Mouse (Mus musculus): Measurements from ENCODE around the gene S100a1.

Gene S100a1

GRCm38 (mm10) chr3:90509747-90510123, 4.5 kb downstream of the S100a1 start:
- DNase-seq (ENCODE audit: low spot score) = no peak

- peak; percentile 99 for DNase-seq (ENCODE audit: low spot score)
Measured at GRCm38 (mm10) chr3:90508950-90509746, 5.0 kb downstream of the S100a1 start, which contains the start of gene Chtop. TSS of gene Chtop (minus strand) at chr3:90509498.

- no peak for DNase-seq (ENCODE audit: low spot score)
Measured at GRCm38 (mm10) chr3:90508287-90508949, 5.8 kb downstream of the S100a1 start.

GRCm38 (mm10) chr3:90506362-90506761, 7.8 kb downstream of the S100a1 start:
- DNase-seq (ENCODE audit: low spot score) = no peak

GRCm38 (mm10) chr3:90505216-90505615, 9.0 kb downstream of the S100a1 start:
- DNase-seq (ENCODE audit: low spot score) = no peak

DNA sequence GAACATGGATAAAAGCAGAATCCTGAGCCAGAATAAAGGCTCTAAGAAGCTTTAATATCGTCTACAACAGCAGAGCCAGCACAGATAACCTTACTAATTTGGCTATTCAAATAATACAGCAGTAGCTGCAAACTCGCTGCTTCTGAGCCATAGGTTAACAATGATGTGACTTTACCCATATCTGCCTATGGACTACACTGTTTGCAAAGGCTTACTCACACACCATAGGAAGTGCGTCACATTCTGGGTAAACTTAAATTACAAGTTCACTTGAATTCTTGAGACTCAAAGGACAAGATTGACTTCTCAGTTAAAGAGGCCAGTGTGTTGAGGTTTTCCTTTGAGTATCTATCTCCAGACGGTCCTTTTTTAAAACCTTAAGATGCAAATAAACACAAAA, 10.7 kb downstream of the S100a1 start:
- no peak for DNase-seq (ENCODE audit: low spot score)

DNA sequence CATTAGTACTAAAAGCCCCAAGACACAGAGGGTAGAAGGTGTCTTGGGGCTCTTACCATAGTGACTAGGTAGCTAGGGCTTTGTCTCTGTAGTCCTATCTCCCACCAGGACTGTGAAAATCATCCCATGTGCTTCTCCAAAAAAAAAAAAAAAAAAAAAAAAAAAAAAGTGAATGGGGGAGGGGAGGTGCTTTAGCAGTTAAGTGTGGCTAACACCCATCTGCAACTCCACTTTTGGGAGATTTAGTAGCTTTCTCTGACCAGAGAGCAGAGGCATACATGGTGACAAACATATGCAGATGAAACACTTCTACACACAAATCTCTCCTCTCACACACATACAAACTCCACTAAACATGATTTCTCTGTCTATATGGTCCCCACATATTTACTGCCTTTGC, 16.6 kb downstream of the S100a1 start:
- no peak for DNase-seq (ENCODE audit: low spot score)

- no peak for DNase-seq (ENCODE audit: low spot score)
Measured at GRCm38 (mm10) chr3:90495850-90496525, 18.2 kb downstream of the S100a1 start.

DNA sequence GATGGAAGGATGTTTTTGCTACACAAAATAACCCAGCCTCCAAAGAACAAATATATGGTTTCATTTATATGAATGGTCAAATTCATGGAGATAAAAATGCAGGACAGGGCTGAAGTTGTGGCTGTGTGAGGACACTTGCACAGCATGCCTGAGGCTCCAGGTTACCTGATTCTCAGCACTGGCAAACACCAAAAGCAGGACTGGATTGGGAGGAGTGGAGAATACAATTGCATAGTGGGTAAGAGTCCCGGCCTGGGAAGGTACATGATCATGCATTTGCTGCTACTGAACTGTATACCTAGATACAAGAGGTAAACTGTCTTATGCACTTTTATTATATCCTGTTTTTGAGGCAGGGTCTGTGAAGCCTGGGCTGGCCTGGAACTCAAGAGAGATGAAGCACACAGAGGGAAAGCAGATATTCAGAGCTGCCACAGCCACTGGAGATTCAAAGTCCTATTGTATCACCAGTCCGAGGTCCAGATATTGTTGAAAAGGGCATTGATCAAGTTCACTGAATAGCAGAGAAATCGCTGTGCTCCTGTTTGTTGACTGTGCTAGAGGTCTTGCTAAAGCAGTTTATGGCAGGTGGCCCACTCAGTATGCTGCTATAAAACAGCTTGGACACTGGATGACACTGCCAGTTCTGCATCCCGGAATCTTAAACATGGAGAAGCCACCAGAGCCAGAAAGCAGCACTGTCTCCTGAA, 20.2 kb downstream of the S100a1 start:
- no peak for DNase-seq (ENCODE audit: low spot score)

GRCm38 (mm10) chr3:90491350-90491749, 22.8 kb downstream of the S100a1 start:
- DNase-seq (ENCODE audit: low spot score) = peak; percentile 47

DNA sequence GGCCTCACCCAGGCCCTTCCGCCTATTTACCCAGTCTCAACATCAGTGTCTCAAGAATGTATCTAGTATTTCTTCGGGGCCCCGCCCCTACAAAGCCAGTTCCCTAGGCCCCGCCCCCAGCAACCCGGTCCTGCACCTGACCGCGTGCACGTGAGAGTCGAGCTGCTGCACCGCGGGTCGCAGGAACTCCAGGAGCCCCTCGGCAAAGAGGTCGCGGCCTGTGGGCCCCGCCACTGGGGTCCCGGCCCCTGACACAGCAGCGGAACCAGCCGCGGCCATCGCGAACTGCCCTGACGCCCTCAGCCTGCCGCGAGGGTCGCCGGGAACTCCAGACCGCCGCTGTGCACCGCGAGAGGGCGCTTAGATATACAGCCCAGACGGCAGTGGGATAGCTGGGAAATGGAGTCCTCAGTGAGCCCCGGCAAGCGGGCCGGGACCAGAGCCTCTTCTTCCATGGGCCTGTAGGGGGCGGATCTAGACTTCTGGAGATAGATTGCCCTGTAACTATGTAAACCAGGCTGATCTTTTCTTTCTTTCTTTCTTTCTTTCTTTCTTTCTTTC, 23.4 kb downstream of the S100a1 start, which contains the start of gene Snapin:
Gene Snapin, minus strand, starts transcription at position 338 of the 561 bp plus-strand sequence.
- DNase-seq (ENCODE audit: low spot score) = peak; percentile 97

GRCm38 (mm10) chr3:90488576-90488975, 25.6 kb downstream of the S100a1 start:
- DNase-seq (ENCODE audit: low spot score) = no peak

DNA sequence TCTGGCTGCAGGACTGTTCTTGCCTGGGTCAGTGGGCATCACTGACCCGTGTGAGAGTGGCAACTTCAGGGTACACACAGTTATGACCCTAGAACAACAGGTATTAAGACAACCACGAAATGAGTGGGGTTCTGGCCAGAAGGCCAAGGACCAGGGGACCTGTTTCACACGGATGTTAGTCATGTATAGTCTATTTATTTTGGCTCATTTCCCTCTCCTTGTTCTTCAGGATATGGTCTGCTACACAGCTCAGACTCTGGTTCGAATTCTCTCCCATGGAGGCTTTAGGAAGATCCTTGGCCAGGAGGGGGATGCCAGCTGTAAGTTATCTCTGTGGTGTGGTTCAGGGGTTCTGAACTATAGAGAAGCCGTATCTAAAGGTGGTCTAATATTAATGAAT, 27.2 kb downstream of the S100a1 start:
- DNase-seq (ENCODE audit: low spot score) = no peak

DNA sequence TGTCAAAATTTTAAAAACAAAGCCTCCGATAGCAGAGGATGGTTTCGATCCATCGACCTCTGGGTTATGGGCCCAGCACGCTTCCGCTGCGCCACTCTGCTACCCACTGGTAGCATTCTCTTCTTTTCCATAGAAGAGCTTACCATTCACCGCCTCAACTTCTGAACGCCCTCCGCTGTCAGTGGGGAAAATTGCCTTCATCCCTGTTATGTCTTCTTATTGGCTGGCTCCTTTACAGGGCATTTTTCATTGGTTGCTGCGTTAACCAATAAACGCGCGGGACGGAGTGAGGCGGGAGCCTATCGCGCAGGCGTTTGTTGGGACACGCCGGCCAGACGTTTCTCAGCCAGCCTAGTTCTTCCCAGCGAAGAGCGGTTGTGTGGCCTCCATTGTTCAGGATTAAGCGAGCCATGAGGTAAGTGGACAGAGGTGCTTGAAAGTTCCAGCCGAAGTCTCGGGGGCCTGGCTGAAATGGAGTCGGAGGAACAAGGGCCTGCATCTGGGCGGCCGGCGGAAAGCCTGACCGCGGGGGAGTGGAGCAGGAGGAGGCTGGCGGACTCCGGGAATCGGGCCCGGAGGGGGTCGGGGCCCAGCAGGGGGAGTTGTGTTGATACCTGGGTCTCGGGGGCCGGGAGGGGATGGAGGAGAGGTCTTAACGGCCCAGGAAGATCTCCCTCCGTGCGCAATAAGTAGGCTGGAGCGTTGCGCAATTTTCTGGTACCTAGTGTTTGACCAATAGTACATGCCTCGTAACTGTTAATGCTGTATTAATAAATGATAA, 38.2 kb downstream of the S100a1 start, which contains the start of gene Ilf2:
Gene Ilf2, plus strand, starts transcription at position 296 of the 781 bp plus-strand sequence.
- DNase-seq (ENCODE audit: low spot score) = peak; percentile 96

DNA sequence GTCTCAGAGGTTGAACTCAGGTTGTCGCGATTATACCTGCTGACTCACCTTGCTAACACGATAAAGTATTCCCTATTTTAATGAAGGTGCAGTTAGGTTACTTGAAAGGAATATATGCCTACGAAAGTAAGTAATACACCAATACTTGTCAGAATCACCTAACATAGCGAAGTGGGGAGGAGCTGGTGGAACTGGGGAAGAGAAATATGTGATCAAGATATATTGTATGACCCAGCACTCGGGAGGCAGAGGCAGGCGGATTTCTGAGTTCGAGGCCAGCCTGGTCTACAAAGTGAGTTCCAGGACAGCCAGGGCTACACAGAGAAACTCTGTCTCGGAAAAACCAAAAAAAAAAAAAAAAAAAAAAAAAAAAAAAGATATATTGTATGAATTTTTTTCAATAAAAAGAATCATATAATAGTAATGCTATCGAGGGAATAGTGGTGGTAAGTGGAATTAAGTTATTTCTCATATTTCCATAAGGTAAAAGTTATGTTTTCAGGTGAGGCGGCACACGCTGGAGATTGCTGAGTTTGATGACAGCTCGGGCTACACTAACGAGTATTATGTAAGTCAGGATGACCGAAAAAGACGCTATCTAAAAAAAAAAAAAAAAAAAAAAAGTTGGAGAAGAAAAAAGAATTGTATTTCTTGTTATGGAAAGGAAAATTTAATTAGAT, 38.9 kb downstream of the S100a1 start:
- DNase-seq (ENCODE audit: low spot score) = no peak

GRCm38 (mm10) chr3:90472213-90472612, 42.0 kb downstream of the S100a1 start:
- peak; percentile 53 for DNase-seq (ENCODE audit: low spot score)

DNA sequence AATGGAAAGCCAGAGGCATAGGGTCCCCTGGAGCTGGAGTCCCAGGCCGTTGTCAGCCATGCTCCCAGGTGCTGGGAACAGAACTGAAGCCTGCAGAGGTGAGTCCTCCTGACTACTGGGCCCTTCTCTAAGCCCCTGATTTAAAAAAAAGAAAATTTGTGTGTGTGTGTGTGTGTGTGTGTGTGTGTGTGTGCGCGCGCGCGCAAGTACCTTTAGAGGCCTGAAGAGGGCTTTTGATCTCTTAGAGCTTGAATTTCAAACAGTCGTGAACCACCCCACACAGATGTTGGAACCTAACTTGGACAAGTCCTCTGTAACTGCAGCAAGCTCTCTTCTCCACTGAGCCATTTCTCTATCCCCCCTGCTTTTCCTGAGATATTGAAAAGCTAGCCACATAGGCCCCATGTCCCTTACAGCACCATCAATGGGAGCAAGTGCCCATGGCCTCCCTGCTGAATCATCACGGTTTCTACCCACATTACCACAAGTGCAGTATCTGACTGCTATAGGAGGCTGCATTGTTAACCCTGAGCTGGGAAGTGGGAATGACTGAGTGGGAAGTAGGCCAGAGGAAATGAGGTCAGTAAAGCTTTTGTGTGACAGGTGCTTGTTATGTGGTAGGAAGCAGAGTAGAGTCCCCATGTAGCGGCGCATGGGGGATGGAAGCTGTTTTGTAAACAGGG, 46.4 kb downstream of the S100a1 start:
- DNase-seq (ENCODE audit: low spot score) = no peak

GRCm38 (mm10) chr3:90466311-90466766, 47.9 kb downstream of the S100a1 start:
- peak; percentile 65 for DNase-seq (ENCODE audit: low spot score)

- no peak for DNase-seq (ENCODE audit: low spot score)
Measured at GRCm38 (mm10) chr3:90465686-90466310, 48.4 kb downstream of the S100a1 start, which contains the start of gene Npr1. TSS of gene Npr1 (minus strand) at chr3:90465866.

Data from layer of hippocampus, adult 11-12 months (tissue).